9 mouse cellular contexts compared by ENCODE assay signal in the genomic region with DNA sequence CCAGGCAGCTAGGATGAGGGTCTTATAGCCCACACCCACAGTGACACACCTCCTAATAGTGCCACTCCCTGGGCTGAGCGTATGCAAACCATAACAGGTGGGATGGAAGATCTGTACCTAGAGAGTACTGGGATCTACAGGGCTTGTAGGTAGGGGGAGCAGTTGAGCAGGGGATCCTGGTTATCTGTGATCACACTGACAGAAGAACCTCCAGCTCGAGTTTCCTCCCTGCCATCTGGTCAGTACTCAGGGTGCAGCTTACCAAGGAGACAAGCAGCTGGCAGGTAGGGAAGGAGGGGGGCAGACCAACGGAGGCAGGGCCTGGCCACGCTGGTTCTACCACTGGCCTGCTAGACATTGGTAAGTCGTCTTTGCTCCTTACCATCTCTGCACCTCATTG. TPM values are rescaled to one million over a fixed set of nuclear protein-coding genes. Genes with fewer than 3 reads are reported as not detected.
DNase-seq lines count a peak whose midpoint lies in the region; ATAC-seq and TF ChIP-seq lines count a peak whose summit lies in the region.
"Had no signal": no experiment of that assay in that cellular context is flagged by ENCODE, and none has a peak within 500 bp of the region (broad histone marks: within the 10 kb centered on the region; RNA-seq: fewer than 3 reads in every experiment).

No protein-coding gene starts in this region.

- H3K36me3 ChIP-seq in E14TG2a.4 (ENCODE audit: insufficient read depth, low read length) = no peaks in the 10 kb centered on the region
- H3K36me3 ChIP-seq in kidney, adult 2 months (ENCODE audit: control insufficient read depth, insufficient read depth, low read length) = no peaks in the 10 kb centered on the region
- no peaks in the 10 kb centered on the region for H3K36me3 ChIP-seq in forebrain, embryonic 15.5 days

- H3K9me3 ChIP-seq in E14TG2a.4 (ENCODE audit: low read length) = no peaks in the 10 kb centered on the region
- no peaks in the 10 kb centered on the region for H3K9me3 ChIP-seq in forebrain, embryonic 15.5 days

- no peak overlapping the region for H3K4me2 ChIP-seq in forebrain, embryonic 15.5 days (replicated peaks)

- TF ChIP-seq CTCF in gastrocnemius, adult 2 months (IDR thresholded peaks at IDR 0.05) = peak; percentile 65
- peak; percentile 33 for TF ChIP-seq CTCF in E14TG2a.4 (conservative IDR thresholded peaks at IDR 0.05; ENCODE audit: low read length)
- TF ChIP-seq CTCF in kidney, adult 2 months (conservative IDR thresholded peaks at IDR 0.05; ENCODE audit: insufficient read depth, insufficient read length, low read depth, low read length) = peak; percentile 56

- ATAC-seq in forebrain, embryonic 15.5 days (replicated peaks) = no peak

- no peak for TF ChIP-seq POLR2A in kidney, adult 2 months (IDR thresholded peaks at IDR 0.05; ENCODE audit: low read depth, low read length)

- intact Hi-C loops in gastrocnemius, adult 2 months (cut with DNase I) = loop anchor here (1.0 to 5.0 kb wide), 2 partner anchors 53 to 125 kb away; no protein-coding TSS in a partner anchor

- DNase-seq in gastrocnemius, adult 2 months = peak; percentile 77
- DNase-seq in gastrocnemius, postnatal 4 days (ENCODE audit: low spot score in 2 of 2) = no peak
- DNase-seq in cerebellum, adult 8-10 months = peak; percentile 60
- peak; percentile 44 for DNase-seq in kidney, adult 2 months
- peak; percentile 25 for DNase-seq in lung, postnatal 25 days (ENCODE audit: low spot score)
- no peak for DNase-seq in ovary, postnatal 14 days (ENCODE audit: low spot score)

- H3K9ac ChIP-seq in forebrain, embryonic 15.5 days (replicated peaks) = no peak overlapping the region

- H3K27ac ChIP-seq in gastrocnemius, adult 2 months = peak overlapping the region; percentile 39
- H3K27ac ChIP-seq in kidney, adult 2 months (ENCODE audit: insufficient read depth, low read depth, low read length) = no peak overlapping the region
- H3K27ac ChIP-seq in forebrain, embryonic 15.5 days (replicated peaks) = no peak overlapping the region

- WGBS in kidney, adult 2 months = 32% methylated on average over 5 of the region's 5 CpGs
- 30% methylated on average over 5 of the region's 5 CpGs for WGBS in forebrain, embryonic 15.5 days

- peaks cover 11% of the 10 kb centered on the region for H3K4me1 ChIP-seq in E14TG2a.4 (replicated peaks; ENCODE audit: low read depth, low read length)
- H3K4me1 ChIP-seq in kidney, adult 2 months (ENCODE audit: control insufficient read depth, insufficient read depth, low read length) = no peaks in the 10 kb centered on the region
- H3K4me1 ChIP-seq in forebrain, embryonic 15.5 days = no peaks in the 10 kb centered on the region

- H3K27me3 ChIP-seq in E14TG2a.4 (ENCODE audit: insufficient read depth, low read length) = peaks cover 34% of the 10 kb centered on the region
- H3K27me3 ChIP-seq in kidney, adult 2 months (replicated peaks; ENCODE audit: control insufficient read depth, insufficient read depth, low read length) = no peaks in the 10 kb centered on the region
- H3K27me3 ChIP-seq in forebrain, embryonic 15.5 days = no peaks in the 10 kb centered on the region

- no peak overlapping the region for H3K4me3 ChIP-seq in gastrocnemius, adult 2 months
- no peak overlapping the region for H3K4me3 ChIP-seq in E14TG2a.4 (replicated peaks; ENCODE audit: low read length)
- H3K4me3 ChIP-seq in kidney, adult 2 months (ENCODE audit: insufficient read depth, low read depth, low read length) = no peak overlapping the region
- no peak overlapping the region for H3K4me3 ChIP-seq in forebrain, embryonic 15.5 days

RNA-seq across cellular contexts. Expression of gene Cib2, which starts 7.6 kb away (rescaled TPM):
- 100 to 1,000 TPM in 1 of 2 experiments, 10 to 100 TPM in 1; 95.5 to 143 TPM for total RNA-seq in gastrocnemius, adult 2 months (2021)
- 10 to 100 TPM; 18.5 to 24.5 TPM for total RNA-seq in gastrocnemius, postnatal 4 days (2021)
- 7.9 and 10.0 TPM in 2 replicates for polyA plus RNA-seq in kidney, adult 2 months (2012; rRNA removed)
- 40.6 and 41.4 TPM in 2 replicates for polyA plus RNA-seq in forebrain, embryonic 15.5 days (2015; fragmentation: Nextera tagmentation; extraction: Ambion mirVana)

RNA-seq across cellular contexts. Expression of gene Sh2d7, which starts 13.6 kb away (rescaled TPM):
- not detected for total RNA-seq in gastrocnemius, adult 2 months (2021)
- total RNA-seq in gastrocnemius, postnatal 4 days (2021) = not detected
- not detected in 2 replicates for polyA plus RNA-seq in kidney, adult 2 months (2012; rRNA removed)
- polyA plus RNA-seq in forebrain, embryonic 15.5 days (2015; fragmentation: Nextera tagmentation; extraction: Ambion mirVana) = 0.15 and 0.22 TPM in 2 replicates
- total RNA-seq: heart, postnatal 10 days had no signal

RNA-seq across cellular contexts. Expression of gene Idh3a, which starts 33.7 kb away (rescaled TPM):
- 100 to 1,000 TPM; 522 to 568 TPM for total RNA-seq in gastrocnemius, adult 2 months (2021)
- 100 to 1,000 TPM; 254 to 292 TPM for total RNA-seq in gastrocnemius, postnatal 4 days (2021)
- polyA plus RNA-seq in kidney, adult 2 months (2012; rRNA removed) = 105 and 122 TPM in 2 replicates
- polyA plus RNA-seq in forebrain, embryonic 15.5 days (2015; fragmentation: Nextera tagmentation; extraction: Ambion mirVana) = 139 and 143 TPM in 2 replicates

RNA-seq across cellular contexts. Expression of gene Dmxl2, which starts 51.0 kb away (rescaled TPM):
- 1 to 10 TPM; 3.0 to 3.1 TPM for total RNA-seq in gastrocnemius, adult 2 months (2021)
- 1 to 10 TPM; 7.1 to 8.7 TPM for total RNA-seq in gastrocnemius, postnatal 4 days (2021)
- 8.9 and 10.4 TPM in 2 replicates for polyA plus RNA-seq in kidney, adult 2 months (2012; rRNA removed)
- polyA plus RNA-seq in forebrain, embryonic 15.5 days (2015; fragmentation: Nextera tagmentation; extraction: Ambion mirVana) = 52.4 and 53.5 TPM in 2 replicates

Comparison
In these comparisons a context has a peak if more than half of its experiments do, and no peak if none do; other contexts are left out.
1. DNase-seq: peak in gastrocnemius, adult 2 months (single experiment), cerebellum, adult 8-10 months (single experiment), kidney, adult 2 months (single experiment) and lung, postnatal 25 days (single experiment); none in gastrocnemius, postnatal 4 days (0 of 2) and ovary, postnatal 14 days (single experiment).
2. Peak in every context shown above with its lines, with median percentiles within 50 percentile points of each other: CTCF ChIP-seq.